Mouse (Mus musculus): ENCODE results near the gene Grm5. TPM values are rescaled to one million over a fixed set of nuclear protein-coding genes. Genes with fewer than 3 reads are reported as not detected.
A peak's percentile ranks its signal among the peaks of the same experiment; 100 is the strongest.

The Grm5 gene
- polyA plus RNA-seq, 1 experiment from 2014 or later = not detected

DNA sequence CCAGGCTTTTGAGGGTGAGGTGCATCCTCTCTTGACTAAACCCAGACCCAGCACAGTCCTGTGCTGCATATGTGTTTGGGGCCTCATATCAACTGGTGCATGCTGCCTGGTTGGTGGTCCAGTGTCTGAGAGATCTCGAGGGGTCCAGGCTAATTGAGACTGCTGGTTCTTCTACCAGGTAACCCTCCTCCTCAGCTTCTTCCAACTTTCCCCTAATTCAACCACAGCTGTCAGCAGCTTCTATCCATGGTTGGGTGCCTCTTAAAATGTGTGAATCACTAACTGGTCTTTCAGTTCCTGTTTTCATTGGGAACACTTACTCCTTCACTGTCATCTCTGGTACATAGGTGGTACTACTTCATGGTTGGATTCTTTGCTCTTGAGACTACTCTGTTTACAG lies 240.9 kb downstream of the Grm5 start:
- TF ChIP-seq CTCF (IDR thresholded peaks at IDR 0.05) (no peak), EP300 (IDR thresholded peaks at IDR 0.05) (no peak)
- Histone ChIP-seq H3K36me3 (ENCODE audit: insufficient read depth, low read length) (no peaks in the 10 kb centered on the region), H3K9ac (replicated peaks; ENCODE audit: low read depth) (no peak overlapping the region), H3K4me1 (ENCODE audit: insufficient read depth, low read depth, low read length) (no peaks in the 10 kb centered on the region), H3K27me3 (replicated peaks; ENCODE audit: insufficient read depth, low read length) (no peaks in the 10 kb centered on the region), H3K4me3 (ENCODE audit: low read depth, low read length) (no peak overlapping the region), H3K4me2 (replicated peaks; ENCODE audit: low read depth, low read length) (no peak overlapping the region), H3K9me3 (ENCODE audit: low read length) (no peaks in the 10 kb centered on the region), H3K27ac (ENCODE audit: low read length) (no peak overlapping the region)
- WGBS = 65% methylated on average over 1 of the region's 1 CpGs
- DNase-seq (ENCODE audit: low spot score) (no peak), ATAC-seq (no peak)

DNA sequence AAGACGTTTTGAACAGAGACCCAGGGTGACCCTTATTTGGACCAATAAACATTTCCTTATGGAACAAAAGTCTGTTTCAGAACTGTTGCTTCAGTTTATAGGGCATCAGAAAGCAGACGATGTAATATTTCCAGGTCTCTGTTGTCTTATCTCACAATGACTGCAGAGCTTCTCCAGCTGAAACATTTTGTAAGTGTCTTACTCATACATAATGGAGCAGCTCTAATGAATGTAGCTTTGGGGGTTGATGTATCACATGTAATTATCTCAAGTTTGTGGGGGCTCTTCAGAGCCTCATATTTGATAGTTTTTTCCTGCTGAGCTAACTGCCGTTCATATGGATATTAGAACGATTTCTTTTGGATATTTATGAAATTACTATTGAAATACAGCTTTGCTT lies 250.7 kb downstream of the Grm5 start:
- 65% methylated on average over 4 of the region's 4 CpGs for WGBS
- Histone ChIP-seq H3K4me1 (ENCODE audit: insufficient read depth, low read depth, low read length) (no peaks in the 10 kb centered on the region), H3K4me3 (ENCODE audit: low read depth, low read length) (no peak overlapping the region), H3K4me2 (replicated peaks; ENCODE audit: low read depth, low read length) (no peak overlapping the region), H3K9ac (replicated peaks; ENCODE audit: low read depth) (no peak overlapping the region), H3K27ac (ENCODE audit: low read length) (no peak overlapping the region), H3K27me3 (replicated peaks; ENCODE audit: insufficient read depth, low read length) (no peaks in the 10 kb centered on the region), H3K36me3 (ENCODE audit: insufficient read depth, low read length) (no peaks in the 10 kb centered on the region), H3K9me3 (ENCODE audit: low read length) (no peaks in the 10 kb centered on the region)
- no peak for DNase-seq (ENCODE audit: low spot score)
- ATAC-seq = no peak
- no peak for TF ChIP-seq CTCF (IDR thresholded peaks at IDR 0.05)
- TF ChIP-seq EP300 (IDR thresholded peaks at IDR 0.05) = no peak

DNA sequence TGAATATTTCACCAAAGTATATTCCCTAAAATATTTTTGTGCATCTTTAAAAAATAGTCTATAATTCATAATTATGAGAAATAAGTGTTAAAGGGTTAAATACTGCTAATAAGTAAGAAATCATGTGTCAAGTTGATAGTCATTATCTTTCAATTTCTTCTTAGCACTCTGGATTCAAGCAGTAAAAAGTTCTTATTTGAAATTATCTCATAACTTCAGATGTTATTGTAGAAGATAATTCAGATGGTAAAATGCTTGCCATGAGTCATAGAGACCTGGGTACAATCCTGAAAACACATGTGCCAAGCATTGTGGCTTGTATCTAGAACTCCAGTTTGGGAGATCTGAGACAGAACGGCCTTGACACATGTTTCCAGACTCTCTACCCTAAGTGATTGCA lies 254.6 kb downstream of the Grm5 start:
- WGBS = 85% methylated on average over 1 of the region's 1 CpGs
- ATAC-seq (no peak), DNase-seq (ENCODE audit: low spot score) (no peak)
- no peak overlapping the region for H3K4me3 ChIP-seq (ENCODE audit: low read depth, low read length)
- H3K9me3 ChIP-seq (ENCODE audit: low read length) = no peaks in the 10 kb centered on the region
- H3K4me1 ChIP-seq (ENCODE audit: insufficient read depth, low read depth, low read length) = no peaks in the 10 kb centered on the region
- no peak overlapping the region for H3K4me2 ChIP-seq (replicated peaks; ENCODE audit: low read depth, low read length)
- H3K9ac ChIP-seq (replicated peaks; ENCODE audit: low read depth) = no peak overlapping the region
- TF ChIP-seq CTCF (IDR thresholded peaks at IDR 0.05) = no peak
- no peak for TF ChIP-seq EP300 (IDR thresholded peaks at IDR 0.05)
- no peaks in the 10 kb centered on the region for H3K36me3 ChIP-seq (ENCODE audit: insufficient read depth, low read length)
- no peak overlapping the region for H3K27ac ChIP-seq (ENCODE audit: low read length)
- no peaks in the 10 kb centered on the region for H3K27me3 ChIP-seq (replicated peaks; ENCODE audit: insufficient read depth, low read length)

DNA sequence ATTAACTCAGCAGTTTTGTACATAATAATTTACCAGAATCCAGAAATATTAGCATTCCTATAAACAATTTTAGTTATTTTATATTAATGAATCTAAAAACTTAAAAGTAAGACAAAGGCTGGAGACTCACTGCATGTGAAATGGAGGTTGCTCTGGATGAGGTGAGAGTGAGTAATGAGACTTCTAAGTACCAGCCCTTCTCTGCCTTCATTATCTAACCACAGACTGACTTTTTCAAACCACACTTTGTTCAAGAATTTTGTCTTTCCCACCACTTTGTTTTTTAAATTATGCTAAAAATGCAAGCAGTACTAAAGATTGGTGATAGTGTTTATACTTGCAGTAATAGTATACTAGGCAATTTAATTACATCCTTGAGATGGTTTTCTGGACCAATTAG lies 259.5 kb downstream of the Grm5 start:
- H3K4me1 ChIP-seq (ENCODE audit: insufficient read depth, low read depth, low read length) = peaks cover 2% of the 10 kb centered on the region; the same call in 1 of the 2 replicates
- no peak overlapping the region for H3K9ac ChIP-seq (replicated peaks; ENCODE audit: low read depth)
- H3K4me2 ChIP-seq (replicated peaks; ENCODE audit: low read depth, low read length) = no peak overlapping the region
- TF ChIP-seq EP300 (IDR thresholded peaks at IDR 0.05) (no peak), CTCF (IDR thresholded peaks at IDR 0.05) (no peak)
- H3K4me3 ChIP-seq (ENCODE audit: low read depth, low read length) = no peak overlapping the region
- DNase-seq (ENCODE audit: low spot score) (no peak), ATAC-seq (no peak)
- H3K9me3 ChIP-seq (ENCODE audit: low read length) = no peaks in the 10 kb centered on the region
- H3K27me3 ChIP-seq (replicated peaks; ENCODE audit: insufficient read depth, low read length) = no peaks in the 10 kb centered on the region
- H3K27ac ChIP-seq (ENCODE audit: low read length) = no peak overlapping the region
- H3K36me3 ChIP-seq (ENCODE audit: insufficient read depth, low read length) = no peaks in the 10 kb centered on the region

DNA sequence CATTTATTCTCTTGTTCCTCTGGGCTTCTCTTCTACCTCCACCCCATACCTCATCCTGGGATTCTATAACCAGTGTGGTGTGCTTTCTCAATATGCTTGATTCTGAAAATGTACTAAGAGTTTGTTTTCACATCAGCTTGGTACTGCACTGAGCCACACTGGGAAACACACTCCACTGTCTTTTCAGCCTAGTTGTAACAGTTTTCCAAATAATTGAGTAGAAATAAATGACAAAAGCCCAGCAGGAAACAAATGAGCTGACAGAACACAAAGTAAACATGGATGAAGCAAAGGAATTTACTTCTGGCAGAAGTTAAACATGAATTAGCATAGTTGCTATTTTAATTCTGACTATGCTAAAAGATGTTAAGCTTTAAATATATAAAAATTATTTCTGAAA lies 262.1 kb downstream of the Grm5 start:
- peaks cover 2% of the 10 kb centered on the region; the same call in 1 of the 2 replicates for H3K4me1 ChIP-seq (ENCODE audit: insufficient read depth, low read depth, low read length)
- H3K27ac ChIP-seq (ENCODE audit: low read length) = no peak overlapping the region
- ATAC-seq = peak; percentile 28; the same call in 1 of the 2 replicates

DNA sequence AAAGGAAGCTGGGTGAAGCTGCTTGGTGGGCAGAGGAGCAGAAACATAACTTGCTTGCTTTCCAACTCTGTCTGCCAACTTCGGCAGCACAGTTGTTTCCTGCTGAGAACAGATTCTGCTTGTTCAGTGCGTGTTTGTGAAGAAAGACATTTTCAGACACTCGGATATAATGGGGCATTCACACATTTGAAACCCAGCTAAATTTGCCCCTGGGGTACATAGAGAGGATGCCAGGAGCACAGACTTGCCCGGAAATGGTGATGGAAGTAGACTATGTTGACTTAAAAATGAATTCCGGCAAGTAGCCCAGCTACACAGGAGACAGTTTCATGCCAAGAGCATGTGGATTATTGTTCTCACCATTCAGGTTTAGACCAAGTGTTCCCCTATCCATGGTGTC lies 342.0 kb downstream of the Grm5 start:
- Histone ChIP-seq H3K9ac (replicated peaks; ENCODE audit: low read depth) (no peak overlapping the region), H3K4me2 (replicated peaks; ENCODE audit: low read depth, low read length) (no peak overlapping the region), H3K9me3 (ENCODE audit: low read length) (no peaks in the 10 kb centered on the region), H3K4me1 (ENCODE audit: insufficient read depth, low read depth, low read length) (no peaks in the 10 kb centered on the region), H3K36me3 (ENCODE audit: insufficient read depth, low read length) (no peaks in the 10 kb centered on the region), H3K4me3 (ENCODE audit: low read depth, low read length) (no peak overlapping the region), H3K27ac (ENCODE audit: low read length) (no peak overlapping the region), H3K27me3 (replicated peaks; ENCODE audit: insufficient read depth, low read length) (no peaks in the 10 kb centered on the region)
- TF ChIP-seq EP300 (IDR thresholded peaks at IDR 0.05) (no peak), CTCF (IDR thresholded peaks at IDR 0.05) (no peak)
- WGBS = 61% methylated on average over 5 of the region's 5 CpGs
- ATAC-seq (no peak), DNase-seq (ENCODE audit: low spot score) (no peak)

More for the DNA sequence above, 262.1 kb downstream of the Grm5 start:
- Histone ChIP-seq H3K27me3 (replicated peaks; ENCODE audit: insufficient read depth, low read length) (no peaks in the 10 kb centered on the region), H3K4me2 (replicated peaks; ENCODE audit: low read depth, low read length) (no peak overlapping the region), H3K9me3 (ENCODE audit: low read length) (no peaks in the 10 kb centered on the region), H3K9ac (replicated peaks; ENCODE audit: low read depth) (no peak overlapping the region), H3K4me3 (ENCODE audit: low read depth, low read length) (no peak overlapping the region), H3K36me3 (ENCODE audit: insufficient read depth, low read length) (no peaks in the 10 kb centered on the region)
- TF ChIP-seq EP300 (IDR thresholded peaks at IDR 0.05) (no peak), CTCF (IDR thresholded peaks at IDR 0.05) (no peak)
- DNase-seq (ENCODE audit: low spot score) = peak; percentile 32

DNA sequence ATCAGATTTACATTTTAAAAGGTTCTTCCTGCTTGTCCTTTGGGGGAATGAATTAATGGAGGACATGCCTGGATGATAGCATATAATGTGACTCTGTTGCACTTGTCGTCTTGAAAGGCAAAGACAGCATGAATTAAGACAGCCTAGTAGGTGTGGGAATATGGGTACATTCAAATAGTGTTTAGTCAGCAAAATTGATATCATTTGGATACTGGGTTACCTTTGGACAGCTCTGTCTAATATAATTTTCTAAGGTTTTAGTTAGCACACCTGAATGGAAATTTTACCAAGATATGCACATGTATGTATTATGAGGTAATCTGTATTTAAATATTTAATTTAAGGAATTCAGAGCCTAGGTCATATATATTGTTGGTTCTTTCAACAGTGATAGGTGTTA lies 353.4 kb downstream of the Grm5 start:
- Histone ChIP-seq H3K27ac (ENCODE audit: low read length) (no peak overlapping the region), H3K36me3 (ENCODE audit: insufficient read depth, low read length) (no peaks in the 10 kb centered on the region), H3K4me3 (ENCODE audit: low read depth, low read length) (no peak overlapping the region), H3K9ac (replicated peaks; ENCODE audit: low read depth) (no peak overlapping the region), H3K9me3 (ENCODE audit: low read length) (no peaks in the 10 kb centered on the region), H3K4me2 (replicated peaks; ENCODE audit: low read depth, low read length) (no peak overlapping the region), H3K27me3 (replicated peaks; ENCODE audit: insufficient read depth, low read length) (no peaks in the 10 kb centered on the region), H3K4me1 (ENCODE audit: insufficient read depth, low read depth, low read length) (no peaks in the 10 kb centered on the region)
- TF ChIP-seq EP300 (IDR thresholded peaks at IDR 0.05) = no peak
- no peak for TF ChIP-seq CTCF (IDR thresholded peaks at IDR 0.05)
- DNase-seq (ENCODE audit: low spot score) (no peak), ATAC-seq (no peak)
- WGBS = 71% methylated on average over 1 of the region's 1 CpGs
